Mouse (Mus musculus): ENCODE results near the gene Grid1.

DNA sequence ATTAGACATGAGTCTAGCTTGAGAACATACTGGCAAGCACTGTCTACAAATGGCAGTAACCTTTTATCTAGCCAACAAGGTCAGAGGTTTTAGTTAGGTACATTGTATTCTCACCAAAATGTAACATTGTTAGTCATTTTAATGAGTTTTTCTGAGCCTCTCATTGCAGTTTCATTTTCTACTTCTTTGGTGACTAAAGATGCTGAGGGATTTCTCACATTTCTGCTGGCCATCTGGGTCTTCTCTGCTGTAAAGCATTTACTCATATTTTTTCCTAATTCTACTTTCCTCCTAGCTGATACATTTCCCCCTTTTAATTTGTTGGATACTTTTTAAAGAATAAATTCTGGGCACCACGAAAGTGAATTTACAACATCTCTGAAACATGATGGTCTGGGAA is 365.5 kb downstream of the Grid1 start:
- TF ChIP-seq CTCF (conservative IDR thresholded peaks at IDR 0.05; ENCODE audit: low read length) (no peak), NANOG (IDR thresholded peaks at IDR 0.05; ENCODE audit: borderline replicate concordance, low read length) (no peak)

Measured in E14TG2a.4 (cell line).